ENCODE assay signal across 33 mouse cellular contexts in genomic region chr11:53810749-53811148, GRCm38 (mm10). TPM values are rescaled to one million over a fixed set of nuclear protein-coding genes. Genes with fewer than 3 reads are reported as not detected.
DNase-seq lines count a peak whose midpoint lies in the region; ATAC-seq and TF ChIP-seq lines count a peak whose summit lies in the region.
"Had no signal": no experiment of that assay in that cellular context is flagged by ENCODE, and none has a peak within 500 bp of the region (broad histone marks: within the 10 kb centered on the region; RNA-seq: fewer than 3 reads in every experiment).

No protein-coding gene starts in this region.

- H3K27me3 ChIP-seq in kidney, adult 2 months (replicated peaks; ENCODE audit: control insufficient read depth, insufficient read depth, low read length), result no peaks in the 10 kb centered on the region
- H3K27me3 ChIP-seq in kidney, embryonic 16.5 days (ENCODE audit: insufficient read depth, low read length), result no peaks in the 10 kb centered on the region
- H3K27me3 ChIP-seq: forebrain, embryonic 12.5 days; kidney, embryonic 15.5 days; neural tube, embryonic 15.5 days; stomach, embryonic 15.5 days had no signal

- H3K27ac ChIP-seq in kidney, adult 2 months (ENCODE audit: insufficient read depth, low read depth, low read length), result no peak overlapping the region
- no peak overlapping the region for H3K27ac ChIP-seq in kidney, embryonic 16.5 days (ENCODE audit: low read length)
- H3K27ac ChIP-seq: forebrain, embryonic 12.5 days; heart, adult 2 months; hindbrain, embryonic 14.5 days; kidney, embryonic 15.5 days; liver, embryonic 14.5 days; neural tube, embryonic 15.5 days; stomach, embryonic 15.5 days had no signal

- H3K4me2 ChIP-seq in kidney, embryonic 16.5 days (replicated peaks; ENCODE audit: low read depth, low read length), result no peak overlapping the region
- H3K4me2 ChIP-seq: forebrain, embryonic 12.5 days; heart, embryonic 12.5 days; hindbrain, embryonic 14.5 days; kidney, embryonic 15.5 days; lung, embryonic 14.5 days; neural tube, embryonic 15.5 days; stomach, embryonic 15.5 days had no signal

- TF ChIP-seq CTCF in kidney, adult 2 months (conservative IDR thresholded peaks at IDR 0.05; ENCODE audit: insufficient read depth, insufficient read length, low read depth, low read length), result no peak

- no peak overlapping the region for H3K4me3 ChIP-seq in kidney, adult 2 months (ENCODE audit: insufficient read depth, low read depth, low read length)
- no peak overlapping the region for H3K4me3 ChIP-seq in kidney, embryonic 16.5 days (ENCODE audit: low read length)
- H3K4me3 ChIP-seq: erythroblast, embryonic 14.5 days; forebrain, embryonic 12.5 days; heart, adult 2 months; heart, embryonic 12.5 days; kidney, embryonic 15.5 days; neural tube, embryonic 15.5 days; stomach, embryonic 15.5 days had no signal

- 0 out of 2 replicates have a peak, but pooled peaks cover 4% of the 10 kb centered on the region for H3K4me1 ChIP-seq in kidney, adult 2 months (ENCODE audit: control insufficient read depth, insufficient read depth, low read length)
- H3K4me1 ChIP-seq in kidney, embryonic 16.5 days (ENCODE audit: insufficient read depth, low read length), result no peaks in the 10 kb centered on the region
- H3K4me1 ChIP-seq: forebrain, embryonic 12.5 days; neural tube, embryonic 15.5 days had no signal

- TF ChIP-seq POLR2A in kidney, adult 2 months (IDR thresholded peaks at IDR 0.05; ENCODE audit: low read depth, low read length), result no peak

- ATAC-seq in kidney, embryonic 16.5 days (ENCODE audit: low FRiP score, low TSS enrichment), result no peak
- ATAC-seq: forebrain, postnatal 0 days; intestine, postnatal 0 days had no signal

- 38% methylated on average over 2 of the region's 2 CpGs for WGBS in kidney, adult 2 months
- WGBS in kidney, embryonic 16.5 days, result 61% methylated on average over 2 of the region's 2 CpGs

- no peaks in the 10 kb centered on the region for H3K36me3 ChIP-seq in kidney, adult 2 months (ENCODE audit: control insufficient read depth, insufficient read depth, low read length)
- H3K36me3 ChIP-seq in kidney, embryonic 16.5 days (ENCODE audit: insufficient read depth, low read length), result no peaks in the 10 kb centered on the region
- H3K36me3 ChIP-seq: forebrain, embryonic 12.5 days; heart, embryonic 12.5 days; kidney, embryonic 15.5 days; neural tube, embryonic 15.5 days; stomach, embryonic 15.5 days had no signal

- DNase-seq in kidney, adult 2 months, result peak; percentile 52
- peak; percentile 49 for DNase-seq in lung, postnatal 36 days
- DNase-seq in lung, postnatal 14 days, result no peak
- DNase-seq in adipocyte (ENCODE audit: low spot score), result peak; percentile 56
- no peak for DNase-seq in heart, adult 18-20 months
- no peak for DNase-seq in natural killer cell, adult 2 months (ENCODE audit: low spot score in 2 of 2)
- DNase-seq: cerebellum, adult 2 months; forebrain, postnatal 0 days; gastrocnemius, postnatal 36 days; heart, adult 2 months; heart, postnatal 4 days; layer of hippocampus, adult 9-11 months; liver; lung, embryonic 14.5 days; midbrain, embryonic 14.5 days; retina, postnatal 1 day; right cerebral cortex, postnatal 14 days; thymus, adult 18-20 months; thymus, postnatal 25 days had no signal

- H3K9me3 ChIP-seq in kidney, embryonic 16.5 days (ENCODE audit: low read length), result no peaks in the 10 kb centered on the region
- H3K9me3 ChIP-seq: forebrain, embryonic 12.5 days; heart, embryonic 12.5 days; kidney, embryonic 15.5 days; neural tube, embryonic 15.5 days; stomach, embryonic 15.5 days had no signal

- H3K9ac ChIP-seq in kidney, embryonic 16.5 days (replicated peaks; ENCODE audit: low read length), result no peak overlapping the region
- H3K9ac ChIP-seq: forebrain, embryonic 12.5 days; forebrain, postnatal 0 days; heart, embryonic 12.5 days; hindbrain, embryonic 14.5 days; kidney, embryonic 15.5 days; liver, embryonic 14.5 days; lung, embryonic 14.5 days; neural tube, embryonic 15.5 days; stomach, embryonic 15.5 days had no signal

RNA-seq across cellular contexts. Expression of gene Gm17334, which starts 37.8 kb away (rescaled TPM):
- polyA plus RNA-seq in kidney, adult 2 months (2012; rRNA removed), result 0.91 and 1.1 TPM in 2 replicates
- 0.27 and 0.30 TPM in 2 replicates for polyA plus RNA-seq in kidney, embryonic 16.5 days (2015; fragmentation: Nextera tagmentation; extraction: Ambion mirVana)
- total RNA-seq in heart, adult 18-20 months (2021), result under 1 TPM in 1 of 2 experiments, not detected in 1; 0.30 TPM
- total RNA-seq: heart, postnatal 4 days; monocyte, adult 5-6 weeks had no signal
- polyA plus RNA-seq: brain, embryonic 14.5 days; erythroblast, embryonic 14.5 days; forebrain, embryonic 12.5 days; forebrain, postnatal 0 days; heart, embryonic 12.5 days; heart, postnatal 0 days; hindbrain, embryonic 14.5 days; limb, embryonic 11.5 days; liver, embryonic 14.5 days; neural tube, embryonic 15.5 days had no signal

RNA-seq across cellular contexts. Expression of gene Irf1, which starts 40.9 kb away (rescaled TPM):
- polyA plus RNA-seq in kidney, adult 2 months (2012; rRNA removed), result 31.5 and 35.5 TPM in 2 replicates
- 16.9 and 17.4 TPM in 2 replicates for polyA plus RNA-seq in kidney, embryonic 16.5 days (2015; fragmentation: Nextera tagmentation; extraction: Ambion mirVana)
- total RNA-seq in heart, adult 18-20 months (2021), result 10 to 100 TPM; 18.7 to 23.9 TPM

RNA-seq across cellular contexts. Expression of gene Gm12216, which starts 48.3 kb away (rescaled TPM):
- polyA plus RNA-seq in kidney, adult 2 months (2012; rRNA removed), result 5.4 and 5.8 TPM in 2 replicates
- polyA plus RNA-seq in kidney, embryonic 16.5 days (2015; fragmentation: Nextera tagmentation; extraction: Ambion mirVana), result 1.1 and 2.1 TPM in 2 replicates
- total RNA-seq in heart, adult 18-20 months (2021), result 1 to 10 TPM; 2.5 to 2.6 TPM
- total RNA-seq: forebrain, postnatal 0 days had no signal
- polyA plus RNA-seq: erythroblast, embryonic 14.5 days; forebrain, embryonic 12.5 days; hindbrain, embryonic 14.5 days; limb, embryonic 11.5 days had no signal

Comparison
In these comparisons a context has a peak if more than half of its experiments do, and no peak if none do; other contexts are left out.
1. DNase-seq: peak in kidney, adult 2 months (single experiment), lung, postnatal 36 days (single experiment) and adipocyte (single experiment); none in lung, postnatal 14 days (single experiment), heart, adult 18-20 months (0 of 2) and natural killer cell, adult 2 months (0 of 2).